Mouse (Mus musculus) midbrain, embryonic 12.5 days (tissue): ENCODE results near the gene Atp13a4. TPM values are rescaled to one million over a fixed set of nuclear protein-coding genes. Genes with fewer than 3 reads are reported as not detected.
A peak's percentile ranks its signal among the peaks of the same experiment; 100 is the strongest.

ENCODE experiments used
- ATAC-seq: fragments of 200-750 bp; cut with Nextera tagmentation; 2 replicates; pipeline ENCODE4 v1.8.0; 2017; ENCODE audit warnings: low read depth, moderate TSS enrichment, moderate library complexity; ENCODE audit not compliant: low FRiP score
- H3K27ac ChIP-seq: fragments of 300-500 bp; sonication (generic); replicated peaks from 2 replicates; pipeline ENCODE4 v1.5.1; 2016; ENCODE audit warnings: mild to moderate bottlenecking
- H3K27me3 ChIP-seq: fragments of 300-500 bp; sonication (generic); 2 replicates; pipeline ENCODE4 v1.6.1; 2016; ENCODE audit warnings: mild to moderate bottlenecking
- H3K36me3 ChIP-seq: fragments of 300-500 bp; sonication (generic); 2 replicates; pipeline ENCODE4 v1.6.1; 2016
- H3K4me1 ChIP-seq: fragments of 300-500 bp; sonication (generic); 2 replicates; pipeline ENCODE4 v1.6.1; 2016
- H3K4me2 ChIP-seq: fragments of 300-500 bp; sonication (generic); replicated peaks from 2 replicates; pipeline ENCODE4 v1.6.1; 2016; ENCODE audit warnings: mild to moderate bottlenecking, moderate library complexity
- H3K4me3 ChIP-seq: fragments of 300-500 bp; sonication (generic); 2 replicates; pipeline ENCODE4 v1.5.1; 2016; ENCODE audit warnings: mild to moderate bottlenecking
- H3K9ac ChIP-seq: fragments of 300-500 bp; sonication (generic); replicated peaks from 2 replicates; pipeline ENCODE4 v1.6.1; 2016; ENCODE audit warnings: mild to moderate bottlenecking, moderate library complexity
- H3K9me3 ChIP-seq: fragments of 300-500 bp; sonication (generic); 2 replicates; pipeline ENCODE4 v1.6.1; 2016; ENCODE audit warnings: mild to moderate bottlenecking
- WGBS: fragments of 180-500 bp; shearing (Covaris S2); methylation state at CpG from one replicate; pipeline ENCODE4 v1.1.7; 2016; 5-methylcytosine and 5-hydroxymethylcytosine counted together
- polyA plus RNA-seq: library from polyadenylated mRNA; unstranded; fragments of >200 nt; fragmentation: Nextera tagmentation; extraction: Ambion mirVana; gene quantifications from 2 replicates; pipeline ENCODE4 v1.2.1, GENCODE M21; 2016

Atp13a4 gene
- polyA plus RNA-seq, 1 experiment from 2014 or later = 0.26 TPM

GRCm38 (mm10) chr16:29459331-29459730 lies 85.3 kb downstream of the Atp13a4 start:
- no peak overlapping the region for H3K4me2 ChIP-seq
- no peak overlapping the region for H3K4me3 ChIP-seq
- H3K4me1 ChIP-seq = no peaks in the 10 kb centered on the region
- H3K9ac ChIP-seq = no peak overlapping the region
- H3K9me3 ChIP-seq = no peaks in the 10 kb centered on the region
- 79% methylated on average over 10 of the region's 10 CpGs for WGBS
- ATAC-seq = no peak
- H3K36me3 ChIP-seq = no peaks in the 10 kb centered on the region
- no peak overlapping the region for H3K27ac ChIP-seq
- H3K27me3 ChIP-seq = no peaks in the 10 kb centered on the region

- Histone ChIP-seq H3K9ac (no peak overlapping the region), H3K27ac (no peak overlapping the region), H3K4me1 (no peaks in the 10 kb centered on the region), H3K9me3 (no peaks in the 10 kb centered on the region), H3K27me3 (no peaks in the 10 kb centered on the region), H3K4me3 (no peak overlapping the region), H3K4me2 (no peak overlapping the region), H3K36me3 (no peaks in the 10 kb centered on the region)
- 93% methylated on average over 2 of the region's 2 CpGs for WGBS
- no peak for ATAC-seq
Observed at GRCm38 (mm10) chr16:29456851-29457250, 87.8 kb downstream of the Atp13a4 start.

GRCm38 (mm10) chr16:29453282-29453681 lies 91.4 kb downstream of the Atp13a4 start:
- Histone ChIP-seq H3K4me3 (no peak overlapping the region), H3K9me3 (no peaks in the 10 kb centered on the region), H3K4me2 (no peak overlapping the region), H3K4me1 (no peaks in the 10 kb centered on the region), H3K27me3 (no peaks in the 10 kb centered on the region), H3K36me3 (no peaks in the 10 kb centered on the region), H3K9ac (no peak overlapping the region), H3K27ac (no peak overlapping the region)
- ATAC-seq = no peak
- 79% methylated on average over 6 of the region's 6 CpGs for WGBS

GRCm38 (mm10) chr16:29451706-29452105 lies 93.0 kb downstream of the Atp13a4 start:
- ATAC-seq = 0 out of 2 replicates have a peak, but pooled peaks have one; percentile 27
- no peaks in the 10 kb centered on the region for H3K4me1 ChIP-seq
- H3K27me3 ChIP-seq = no peaks in the 10 kb centered on the region
- H3K36me3 ChIP-seq = no peaks in the 10 kb centered on the region
- H3K27ac ChIP-seq = no peak overlapping the region
- H3K9ac ChIP-seq = no peak overlapping the region
- WGBS = 63% methylated on average over 3 of the region's 3 CpGs
- H3K4me2 ChIP-seq = no peak overlapping the region
- no peaks in the 10 kb centered on the region for H3K9me3 ChIP-seq
- H3K4me3 ChIP-seq = no peak overlapping the region

GRCm38 (mm10) chr16:29442126-29442525 lies 102.5 kb downstream of the Atp13a4 start:
- 58% methylated on average over 3 of the region's 3 CpGs for WGBS
- H3K9me3 ChIP-seq = no peaks in the 10 kb centered on the region
- no peak for ATAC-seq
- no peak overlapping the region for H3K4me3 ChIP-seq
- peaks cover 7% of the 10 kb centered on the region; the same call in 1 of the 2 replicates for H3K4me1 ChIP-seq
- H3K36me3 ChIP-seq = no peaks in the 10 kb centered on the region
- no peak overlapping the region for H3K4me2 ChIP-seq
- no peaks in the 10 kb centered on the region for H3K27me3 ChIP-seq
- H3K9ac ChIP-seq = no peak overlapping the region
- no peak overlapping the region for H3K27ac ChIP-seq

- peaks cover 7% of the 10 kb centered on the region; the same call in 1 of the 2 replicates for H3K4me1 ChIP-seq
- 54% methylated on average over 9 of the region's 10 CpGs for WGBS
- no peaks in the 10 kb centered on the region for H3K36me3 ChIP-seq
- H3K4me3 ChIP-seq = no peak overlapping the region
- no peak overlapping the region for H3K9ac ChIP-seq
- peak; percentile 30; the same call in 1 of the 2 replicates for ATAC-seq
- no peak overlapping the region for H3K4me2 ChIP-seq
- no peaks in the 10 kb centered on the region for H3K9me3 ChIP-seq
- H3K27ac ChIP-seq = no peak overlapping the region
- H3K27me3 ChIP-seq = no peaks in the 10 kb centered on the region
Observed at GRCm38 (mm10) chr16:29441405-29441985, 103.2 kb downstream of the Atp13a4 start.

- H3K9ac ChIP-seq = no peak overlapping the region
- ATAC-seq = no peak
Observed at GRCm38 (mm10) chr16:29438045-29438444, 106.6 kb downstream of the Atp13a4 start.

GRCm38 (mm10) chr16:29435746-29436145 lies 108.9 kb downstream of the Atp13a4 start:
- Histone ChIP-seq H3K9me3 (no peaks in the 10 kb centered on the region), H3K36me3 (no peaks in the 10 kb centered on the region), H3K27ac (no peak overlapping the region), H3K4me2 (no peak overlapping the region), H3K4me3 (no peak overlapping the region), H3K27me3 (no peaks in the 10 kb centered on the region), H3K4me1 (no peaks in the 10 kb centered on the region), H3K9ac (no peak overlapping the region)
- 84% methylated on average over 6 of the region's 6 CpGs for WGBS
- no peak for ATAC-seq

More at GRCm38 (mm10) chr16:29438045-29438444, 106.6 kb downstream of the Atp13a4 start:
- Histone ChIP-seq H3K27me3 (no peaks in the 10 kb centered on the region), H3K9me3 (no peaks in the 10 kb centered on the region), H3K27ac (no peak overlapping the region), H3K4me1 (peaks cover 7% of the 10 kb centered on the region; the same call in 1 of the 2 replicates), H3K36me3 (no peaks in the 10 kb centered on the region), H3K4me3 (no peak overlapping the region), H3K4me2 (no peak overlapping the region)
- WGBS = 84% methylated on average over 5 of the region's 5 CpGs

GRCm38 (mm10) chr16:29434712-29435111 lies 110.0 kb downstream of the Atp13a4 start:
- Histone ChIP-seq H3K9me3 (no peaks in the 10 kb centered on the region), H3K4me2 (no peak overlapping the region), H3K36me3 (no peaks in the 10 kb centered on the region), H3K27ac (no peak overlapping the region), H3K27me3 (no peaks in the 10 kb centered on the region), H3K9ac (no peak overlapping the region), H3K4me3 (no peak overlapping the region), H3K4me1 (no peaks in the 10 kb centered on the region)
- peak; percentile 77 for ATAC-seq
- 13% methylated on average over 5 of the region's 5 CpGs for WGBS

- no peak for ATAC-seq
- Histone ChIP-seq H3K27ac (no peak overlapping the region), H3K9me3 (no peaks in the 10 kb centered on the region), H3K4me1 (no peaks in the 10 kb centered on the region), H3K4me2 (no peak overlapping the region), H3K27me3 (no peaks in the 10 kb centered on the region), H3K4me3 (no peak overlapping the region), H3K9ac (no peak overlapping the region), H3K36me3 (no peaks in the 10 kb centered on the region)
- WGBS = 91% methylated on average over 6 of the region's 6 CpGs
Observed at GRCm38 (mm10) chr16:29414822-29415221, 129.8 kb downstream of the Atp13a4 start.

GRCm38 (mm10) chr16:29407319-29407718 lies 137.3 kb downstream of the Atp13a4 start:
- Histone ChIP-seq H3K27me3 (no peaks in the 10 kb centered on the region), H3K4me2 (no peak overlapping the region), H3K9ac (no peak overlapping the region), H3K9me3 (no peaks in the 10 kb centered on the region), H3K4me3 (no peak overlapping the region), H3K36me3 (no peaks in the 10 kb centered on the region), H3K4me1 (no peaks in the 10 kb centered on the region), H3K27ac (no peak overlapping the region)
- WGBS = 94% methylated on average over 10 of the region's 10 CpGs
- no peak for ATAC-seq

GRCm38 (mm10) chr16:29399079-29399478 lies 145.6 kb downstream of the Atp13a4 start:
- Histone ChIP-seq H3K4me3 (no peak overlapping the region), H3K27me3 (no peaks in the 10 kb centered on the region), H3K27ac (no peak overlapping the region), H3K4me2 (no peak overlapping the region), H3K9me3 (no peaks in the 10 kb centered on the region), H3K9ac (no peak overlapping the region), H3K36me3 (no peaks in the 10 kb centered on the region), H3K4me1 (no peaks in the 10 kb centered on the region)
- no peak for ATAC-seq
- WGBS = 98% methylated on average over 2 of the region's 2 CpGs

- Histone ChIP-seq H3K4me3 (no peak overlapping the region), H3K27me3 (no peaks in the 10 kb centered on the region), H3K4me1 (no peaks in the 10 kb centered on the region), H3K9me3 (no peaks in the 10 kb centered on the region), H3K36me3 (no peaks in the 10 kb centered on the region), H3K4me2 (no peak overlapping the region), H3K9ac (no peak overlapping the region), H3K27ac (no peak overlapping the region)
- no peak for ATAC-seq
- 90% methylated on average over 4 of the region's 4 CpGs for WGBS
Observed at GRCm38 (mm10) chr16:29384781-29385180, 159.9 kb downstream of the Atp13a4 start.
